Mouse (Mus musculus): ENCODE results near the gene Obscn.

The Obscn gene

DNA sequence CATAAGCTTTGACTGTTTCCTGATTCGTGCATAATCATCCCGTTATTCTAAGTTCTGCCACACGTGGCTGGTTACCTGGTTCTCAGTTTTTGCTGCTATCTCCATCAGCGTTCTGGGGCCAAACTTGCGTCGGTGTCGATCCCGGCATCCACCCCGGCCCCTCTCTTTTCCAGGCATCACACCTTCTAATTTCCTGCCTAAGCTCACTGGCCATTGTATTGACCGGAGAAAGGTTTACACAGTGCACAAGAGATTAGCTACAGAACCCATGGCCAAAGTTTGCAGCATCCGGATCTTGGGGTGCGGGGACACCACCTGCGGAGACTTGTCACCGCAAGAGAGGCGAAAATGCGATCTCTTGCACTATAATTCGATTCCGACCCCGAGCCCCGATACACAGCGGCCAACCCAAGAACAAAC, 158.6 kb downstream of the Obscn start:
- Histone ChIP-seq H3K36me3 (ENCODE audit: control insufficient read depth, insufficient read depth, low read length, poor library complexity, severe bottlenecking) (no peaks in the 10 kb centered on the region; the same call in none of the 2 replicates), H3K27me3 (ENCODE audit: control insufficient read depth, insufficient read depth, low read length, poor library complexity, severe bottlenecking) (no peaks in the 10 kb centered on the region)
- DNase-seq (ENCODE audit: low read depth, low spot score), result peak; percentile 36

GRCm38 (mm10) chr11:58977150-58977549, 159.1 kb downstream of the Obscn start:
- no peaks in the 10 kb centered on the region; the same call in none of the 2 replicates for H3K36me3 ChIP-seq (ENCODE audit: control insufficient read depth, insufficient read depth, low read length, poor library complexity, severe bottlenecking)
- DNase-seq (ENCODE audit: low read depth, low spot score), result peak; percentile 36
- no peaks in the 10 kb centered on the region for H3K27me3 ChIP-seq (ENCODE audit: control insufficient read depth, insufficient read depth, low read length, poor library complexity, severe bottlenecking)

- H3K27me3 ChIP-seq (ENCODE audit: control insufficient read depth, insufficient read depth, low read length, poor library complexity, severe bottlenecking), result no peaks in the 10 kb centered on the region
- H3K36me3 ChIP-seq (ENCODE audit: control insufficient read depth, insufficient read depth, low read length, poor library complexity, severe bottlenecking), result no peaks in the 10 kb centered on the region
- DNase-seq (ENCODE audit: low read depth, low spot score), result no peak
Observed at GRCm38 (mm10) chr11:58974414-58974813, 161.8 kb downstream of the Obscn start.

- DNase-seq (ENCODE audit: low read depth, low spot score), result no peak
- Histone ChIP-seq H3K36me3 (ENCODE audit: control insufficient read depth, insufficient read depth, low read length, poor library complexity, severe bottlenecking) (no peaks in the 10 kb centered on the region), H3K27me3 (ENCODE audit: control insufficient read depth, insufficient read depth, low read length, poor library complexity, severe bottlenecking) (no peaks in the 10 kb centered on the region)
Observed at GRCm38 (mm10) chr11:58971796-58972195, 164.4 kb downstream of the Obscn start.

- Histone ChIP-seq H3K36me3 (ENCODE audit: control insufficient read depth, insufficient read depth, low read length, poor library complexity, severe bottlenecking) (no peaks in the 10 kb centered on the region), H3K27me3 (ENCODE audit: control insufficient read depth, insufficient read depth, low read length, poor library complexity, severe bottlenecking) (no peaks in the 10 kb centered on the region)
- DNase-seq (ENCODE audit: low read depth, low spot score), result no peak
Observed at GRCm38 (mm10) chr11:58970831-58971530, 165.2 kb downstream of the Obscn start.

GRCm38 (mm10) chr11:58969659-58970058, 166.5 kb downstream of the Obscn start:
- no peaks in the 10 kb centered on the region for H3K36me3 ChIP-seq (ENCODE audit: control insufficient read depth, insufficient read depth, low read length, poor library complexity, severe bottlenecking)
- no peaks in the 10 kb centered on the region for H3K27me3 ChIP-seq (ENCODE audit: control insufficient read depth, insufficient read depth, low read length, poor library complexity, severe bottlenecking)
- DNase-seq (ENCODE audit: low read depth, low spot score), result peak; percentile 34

DNA sequence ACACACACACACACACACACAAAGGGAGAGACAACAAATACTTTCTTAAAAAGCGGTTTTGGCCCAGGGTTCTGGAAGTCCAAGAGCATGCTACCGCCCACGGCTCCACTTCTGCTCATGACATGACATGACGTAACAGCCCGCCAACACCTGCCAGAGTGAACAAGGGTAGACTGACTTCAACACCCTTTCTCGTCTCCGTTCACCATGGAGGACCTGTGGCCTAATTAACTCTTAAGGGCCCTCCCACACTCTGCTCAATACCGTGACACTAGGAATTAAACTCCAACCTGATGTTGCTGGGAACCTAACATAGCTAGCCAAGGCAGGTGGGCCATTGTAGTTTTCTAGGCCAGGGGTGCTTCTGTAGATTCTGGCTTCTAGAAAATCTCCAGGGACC, 167.2 kb downstream of the Obscn start:
- DNase-seq (ENCODE audit: low read depth, low spot score), result no peak
- Histone ChIP-seq H3K36me3 (ENCODE audit: control insufficient read depth, insufficient read depth, low read length, poor library complexity, severe bottlenecking) (no peaks in the 10 kb centered on the region), H3K27me3 (ENCODE audit: control insufficient read depth, insufficient read depth, low read length, poor library complexity, severe bottlenecking) (no peaks in the 10 kb centered on the region)

GRCm38 (mm10) chr11:58968551-58968950, 167.7 kb downstream of the Obscn start:
- Histone ChIP-seq H3K27me3 (ENCODE audit: control insufficient read depth, insufficient read depth, low read length, poor library complexity, severe bottlenecking) (no peaks in the 10 kb centered on the region), H3K36me3 (ENCODE audit: control insufficient read depth, insufficient read depth, low read length, poor library complexity, severe bottlenecking) (no peaks in the 10 kb centered on the region)
- DNase-seq (ENCODE audit: low read depth, low spot score), result no peak

DNA sequence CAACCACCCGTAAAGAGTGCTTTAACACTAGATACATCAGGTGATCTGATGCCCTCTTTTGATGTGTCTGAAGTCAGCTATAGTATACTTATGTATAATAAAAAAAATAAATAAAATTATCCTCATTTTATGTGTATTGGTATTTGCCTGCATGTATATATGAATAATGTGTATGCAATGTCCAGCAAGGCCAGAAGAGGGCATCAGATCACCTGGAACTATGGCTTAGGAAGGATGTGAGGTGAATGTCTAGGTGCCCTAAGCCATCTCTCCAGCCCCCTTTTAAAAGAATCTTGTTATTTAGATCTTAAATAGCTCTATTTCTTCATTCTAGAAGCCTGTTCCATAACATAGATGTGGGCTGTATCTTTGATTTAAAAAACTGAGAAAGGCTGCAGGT, 168.9 kb downstream of the Obscn start:
- no peaks in the 10 kb centered on the region for H3K27me3 ChIP-seq (ENCODE audit: control insufficient read depth, insufficient read depth, low read length, poor library complexity, severe bottlenecking)
- peak; percentile 83 for DNase-seq (ENCODE audit: low read depth, low spot score)

DNA sequence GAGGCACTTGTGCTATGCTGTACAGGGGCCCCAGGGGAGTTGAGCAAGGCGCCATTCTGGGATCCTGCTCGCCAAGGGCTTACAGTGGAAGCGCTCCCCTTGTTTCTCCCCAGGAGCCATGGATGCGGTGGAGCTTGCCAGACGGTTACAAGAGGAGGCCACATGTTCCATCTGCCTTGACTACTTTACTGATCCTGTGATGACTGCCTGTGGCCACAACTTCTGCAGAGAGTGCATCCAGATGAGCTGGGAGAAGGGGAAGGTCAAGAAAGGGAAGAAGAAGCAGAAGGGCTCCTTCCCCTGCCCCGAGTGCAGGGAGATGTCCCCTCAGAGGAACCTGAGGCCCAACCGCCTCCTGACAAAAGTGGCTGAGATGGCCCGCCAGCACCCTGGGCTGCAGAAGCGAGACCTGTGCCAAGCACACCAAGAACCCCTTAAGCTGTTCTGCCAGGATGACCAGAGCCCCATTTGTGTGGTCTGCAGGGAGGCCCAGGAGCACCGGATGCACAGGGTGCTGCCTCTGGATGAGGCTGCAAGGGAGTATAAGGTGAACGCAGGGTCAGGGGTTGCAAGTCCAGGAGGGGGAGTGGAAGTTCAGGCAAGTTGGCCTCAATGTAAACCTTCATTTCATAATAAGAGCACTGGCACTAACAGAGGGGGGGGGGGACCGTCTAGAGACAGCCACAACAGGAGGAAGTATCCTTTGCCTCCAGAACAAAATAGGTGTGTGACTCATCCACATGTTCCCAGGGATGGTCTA, 171.0 kb downstream of the Obscn start:
- no peaks in the 10 kb centered on the region for H3K27me3 ChIP-seq (ENCODE audit: control insufficient read depth, insufficient read depth, low read length, poor library complexity, severe bottlenecking)
- H3K36me3 ChIP-seq (ENCODE audit: control insufficient read depth, insufficient read depth, low read length, poor library complexity, severe bottlenecking), result no peaks in the 10 kb centered on the region
- no peak for DNase-seq (ENCODE audit: low read depth, low spot score)

More for the DNA sequence above, 168.9 kb downstream of the Obscn start:
- no peaks in the 10 kb centered on the region for H3K36me3 ChIP-seq (ENCODE audit: control insufficient read depth, insufficient read depth, low read length, poor library complexity, severe bottlenecking)

GRCm38 (mm10) chr11:58964216-58964615, 172.0 kb downstream of the Obscn start:
- Histone ChIP-seq H3K36me3 (ENCODE audit: control insufficient read depth, insufficient read depth, low read length, poor library complexity, severe bottlenecking) (no peaks in the 10 kb centered on the region), H3K27me3 (ENCODE audit: control insufficient read depth, insufficient read depth, low read length, poor library complexity, severe bottlenecking) (no peaks in the 10 kb centered on the region)
- no peak for DNase-seq (ENCODE audit: low read depth, low spot score)

- H3K27me3 ChIP-seq (ENCODE audit: control insufficient read depth, insufficient read depth, low read length, poor library complexity, severe bottlenecking), result no peaks in the 10 kb centered on the region
- peak; percentile 31 for DNase-seq (ENCODE audit: low read depth, low spot score)
Observed at GRCm38 (mm10) chr11:58963543-58963942, 172.7 kb downstream of the Obscn start.

DNA sequence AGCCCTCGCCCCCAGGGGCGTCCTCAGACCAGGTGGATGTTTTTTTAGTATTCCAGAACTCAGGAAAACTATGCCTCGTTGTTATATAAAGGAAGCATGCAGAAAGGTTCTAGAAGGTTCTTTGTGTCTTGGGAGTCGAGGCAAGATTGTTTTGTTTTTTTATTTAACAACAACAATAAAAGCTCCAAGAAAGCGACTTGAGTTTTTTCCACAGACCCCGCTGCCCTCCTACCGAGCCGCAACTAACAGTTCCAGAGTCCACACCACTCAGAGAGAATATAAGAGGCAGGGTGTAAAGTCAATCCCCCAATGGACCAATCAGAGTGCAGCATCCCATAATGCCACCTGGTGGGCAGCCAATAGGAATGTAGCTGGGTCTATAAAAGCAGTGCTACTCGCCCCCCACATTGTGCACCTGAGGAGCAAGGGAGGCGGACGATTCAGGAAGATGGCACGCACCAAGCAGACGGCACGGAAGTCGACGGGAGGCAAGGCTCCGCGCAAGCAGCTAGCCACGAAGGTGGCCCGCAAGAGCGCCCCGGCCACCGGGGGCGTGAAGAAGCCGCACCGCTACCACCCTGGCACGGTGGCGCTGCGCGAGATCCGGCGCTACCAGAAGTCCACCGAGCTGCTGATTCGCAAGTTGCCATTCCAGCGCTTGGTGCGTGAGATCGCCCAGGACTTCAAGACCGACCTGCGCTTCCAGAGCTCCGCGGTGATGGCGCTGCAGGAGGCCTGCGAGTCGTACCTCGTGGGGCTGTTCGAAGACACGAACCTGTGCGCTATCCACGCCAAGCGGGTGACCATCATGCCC, 174.6 kb downstream of the Obscn start:
- DNase-seq (ENCODE audit: low read depth, low spot score), result no peak
- Histone ChIP-seq H3K27me3 (ENCODE audit: control insufficient read depth, insufficient read depth, low read length, poor library complexity, severe bottlenecking) (no peaks in the 10 kb centered on the region), H3K36me3 (ENCODE audit: control insufficient read depth, insufficient read depth, low read length, poor library complexity, severe bottlenecking) (no peaks in the 10 kb centered on the region; the same call in 1 of the 2 replicates)

More at GRCm38 (mm10) chr11:58963543-58963942, 172.7 kb downstream of the Obscn start:
- no peaks in the 10 kb centered on the region for H3K36me3 ChIP-seq (ENCODE audit: control insufficient read depth, insufficient read depth, low read length, poor library complexity, severe bottlenecking)

DNA sequence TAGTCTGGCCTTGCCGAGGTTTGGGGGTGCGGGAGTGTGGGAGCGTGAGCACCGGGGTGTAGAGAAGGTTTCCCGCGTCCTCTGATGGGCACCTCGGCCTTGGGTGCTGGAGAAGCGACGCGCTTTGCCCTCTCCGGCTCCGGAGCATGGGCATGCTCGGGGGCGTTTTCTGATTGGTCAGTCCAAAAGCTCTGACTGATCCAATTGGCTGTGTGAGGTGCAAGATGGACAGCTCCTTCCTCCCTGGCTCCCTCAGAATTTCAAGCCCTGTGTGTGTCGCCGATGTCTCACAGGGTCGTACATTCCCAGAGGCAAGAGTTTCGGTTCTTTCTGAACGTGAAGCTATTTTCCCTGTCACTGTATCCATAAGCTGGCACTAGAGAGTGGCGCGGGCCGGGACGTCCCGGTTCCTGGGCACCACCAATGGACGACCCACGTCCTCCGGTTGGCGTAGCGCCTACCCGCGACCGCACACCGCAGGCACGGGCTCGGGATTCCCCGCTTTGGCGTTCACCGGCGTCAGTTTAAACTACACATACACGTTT, 176.2 kb downstream of the Obscn start:
- Histone ChIP-seq H3K36me3 (ENCODE audit: control insufficient read depth, insufficient read depth, low read length, poor library complexity, severe bottlenecking) (no peaks in the 10 kb centered on the region; the same call in 1 of the 2 replicates), H3K27me3 (ENCODE audit: control insufficient read depth, insufficient read depth, low read length, poor library complexity, severe bottlenecking) (no peaks in the 10 kb centered on the region)
- peak; percentile 90 for DNase-seq (ENCODE audit: low read depth, low spot score)

Data from splenic B cell, adult 2 months (primary cell).